Mouse (Mus musculus) midbrain, embryonic 10.5 days (tissue): ENCODE measurements around the gene Arhgap23. TPM values are rescaled to one million over a fixed set of nuclear protein-coding genes. Genes with fewer than 3 reads are reported as not detected.

Experiments
- DNase-seq: peaks from one replicate; pipeline ENCODE4 v3.0.0-alpha.2; 2017; ENCODE audit warnings: low spot score
- H3K27ac ChIP-seq: fragments of 300-500 bp; sonication (generic); replicated peaks from 2 replicates; pipeline ENCODE4 v1.5.1; 2016; ENCODE audit warnings: mild to moderate bottlenecking
- H3K27me3 ChIP-seq: fragments of 300-500 bp; sonication (generic); 2 replicates; pipeline ENCODE4 v1.6.1; 2016; ENCODE audit warnings: low read depth, mild to moderate bottlenecking; ENCODE audit not compliant: poor library complexity, severe bottlenecking
- H3K36me3 ChIP-seq: fragments of 300-500 bp; sonication (generic); 2 replicates; pipeline ENCODE4 v1.6.1; 2016; ENCODE audit warnings: mild to moderate bottlenecking, moderate library complexity
- H3K4me1 ChIP-seq: fragments of 300-500 bp; sonication (generic); 2 replicates; pipeline ENCODE4 v1.6.1; 2016
- H3K4me3 ChIP-seq: fragments of 300-500 bp; sonication (generic); 2 replicates; pipeline ENCODE4 v1.5.1; 2016; ENCODE audit warnings: mild to moderate bottlenecking, moderate library complexity
- H3K9me3 ChIP-seq: fragments of 300-500 bp; sonication (generic); replicated peaks from 2 replicates; pipeline ENCODE4 v1.6.1; 2016; ENCODE audit warnings: mild to moderate bottlenecking
- WGBS: fragments of 180-500 bp; shearing (Covaris S2); methylation state at CpG from one replicate; pipeline ENCODE4 v1.1.7; 2016; 5-methylcytosine and 5-hydroxymethylcytosine counted together
- polyA plus RNA-seq: library from polyadenylated mRNA; unstranded; fragments of >200 nt; fragmentation: Nextera tagmentation; extraction: Ambion mirVana; gene quantifications from 2 replicates; pipeline ENCODE4 v1.2.1, GENCODE M21; 2016

Arhgap23 gene
- polyA plus RNA-seq, 1 experiment from 2014 or later: 1.9 TPM

DNA sequence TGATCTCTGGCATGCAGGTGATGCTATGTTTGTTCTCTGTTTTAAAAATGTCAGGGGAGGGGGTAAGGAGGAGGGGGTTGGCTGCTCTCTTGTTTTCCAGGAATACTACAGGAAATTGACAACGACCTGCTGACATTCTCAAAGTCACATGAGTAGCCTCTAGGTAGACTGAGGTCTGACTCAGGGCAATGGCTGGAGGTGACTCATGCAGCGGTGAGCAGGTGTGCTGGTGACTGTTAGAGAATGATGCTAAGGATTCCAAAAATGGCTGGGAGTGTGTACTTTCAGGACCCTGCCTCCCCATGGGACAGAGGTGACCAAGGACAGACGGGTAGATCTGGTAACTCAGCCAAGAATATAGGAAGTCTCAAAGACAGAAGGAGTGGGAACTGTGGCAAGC, 92.9 kb downstream of the Arhgap23 start:
- H3K36me3 ChIP-seq: no peaks in the 10 kb centered on the region
- H3K27me3 ChIP-seq: peaks cover 16% of the 10 kb centered on the region
- peaks cover 36% of the 10 kb centered on the region for H3K4me1 ChIP-seq
- no peak overlapping the region for H3K27ac ChIP-seq
- DNase-seq: no peak
- no peaks in the 10 kb centered on the region for H3K9me3 ChIP-seq
- H3K4me3 ChIP-seq: no peak overlapping the region
- WGBS: 83% methylated on average over 3 of the region's 3 CpGs

DNA sequence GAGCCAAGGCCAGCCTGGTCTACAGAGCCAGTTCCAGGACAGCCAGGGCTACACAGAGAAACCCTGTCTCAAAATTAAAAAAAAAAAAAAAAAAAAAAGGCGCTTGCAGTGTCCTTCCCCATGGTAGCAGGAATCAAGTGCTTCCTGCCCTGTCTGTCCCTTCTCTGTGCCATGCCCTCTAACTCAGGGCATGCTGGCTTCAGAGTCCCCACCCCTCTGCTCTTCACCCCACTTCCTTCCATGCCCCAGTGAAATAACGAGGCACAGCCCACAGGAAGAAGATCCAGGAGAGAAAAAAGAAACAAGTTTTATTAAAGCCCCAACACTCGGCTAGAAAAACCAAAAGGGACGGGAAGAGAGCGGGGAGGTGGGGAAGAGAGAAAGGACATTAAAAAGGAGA, 93.7 kb downstream of the Arhgap23 start:
- Histone ChIP-seq H3K4me3 (no peak overlapping the region), H3K36me3 (no peaks in the 10 kb centered on the region), H3K27me3 (peaks cover 12% of the 10 kb centered on the region), H3K9me3 (no peaks in the 10 kb centered on the region), H3K4me1 (peaks cover 39% of the 10 kb centered on the region), H3K27ac (no peak overlapping the region)
- no peak for DNase-seq
- 71% methylated on average over 5 of the region's 5 CpGs for WGBS

DNA sequence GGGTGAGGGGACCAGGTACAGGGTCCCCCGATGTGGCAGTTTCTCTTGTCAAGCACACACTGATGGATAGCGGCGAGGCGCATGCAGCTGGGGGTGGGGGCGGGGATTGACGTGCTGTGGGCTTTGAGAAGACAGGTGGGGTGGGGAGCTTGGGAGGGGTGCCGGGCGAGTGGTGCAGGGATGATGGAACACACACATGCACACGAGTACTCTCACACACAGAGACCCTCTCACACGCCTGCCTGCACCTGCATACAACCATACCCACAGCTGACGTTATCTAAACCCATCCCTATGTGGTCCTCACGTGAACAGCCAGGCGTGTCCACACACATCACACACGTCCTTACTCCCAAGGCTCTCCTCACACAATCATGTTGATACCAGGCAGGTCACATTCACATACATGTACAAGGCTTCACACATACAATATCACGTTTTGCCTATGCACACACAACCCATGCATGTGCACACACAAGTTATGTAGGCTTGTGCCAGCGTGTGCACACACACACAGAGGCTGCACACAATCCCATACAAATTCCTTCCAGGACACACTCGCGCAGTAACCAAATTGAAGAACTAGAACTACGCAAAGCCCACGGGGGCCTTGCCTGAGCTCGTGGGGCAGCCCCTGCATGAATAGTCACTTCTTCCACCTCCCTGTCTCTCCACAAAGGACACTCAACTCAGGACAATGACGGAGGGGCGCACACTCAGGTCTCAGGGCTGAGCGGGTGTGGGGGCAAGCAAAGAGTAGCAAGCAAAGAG, 94.6 kb downstream of the Arhgap23 start:
- H3K4me3 ChIP-seq: no peak overlapping the region
- H3K9me3 ChIP-seq: no peaks in the 10 kb centered on the region
- H3K36me3 ChIP-seq: peaks cover 7% of the 10 kb centered on the region
- DNase-seq: no peak
- H3K27ac ChIP-seq: peak overlapping the region; percentile 53; the same call in 1 of the 2 replicates
- H3K4me1 ChIP-seq: peaks cover 39% of the 10 kb centered on the region
- H3K27me3 ChIP-seq: peaks cover 7% of the 10 kb centered on the region
- 64% methylated on average over 24 of the region's 24 CpGs for WGBS

DNA sequence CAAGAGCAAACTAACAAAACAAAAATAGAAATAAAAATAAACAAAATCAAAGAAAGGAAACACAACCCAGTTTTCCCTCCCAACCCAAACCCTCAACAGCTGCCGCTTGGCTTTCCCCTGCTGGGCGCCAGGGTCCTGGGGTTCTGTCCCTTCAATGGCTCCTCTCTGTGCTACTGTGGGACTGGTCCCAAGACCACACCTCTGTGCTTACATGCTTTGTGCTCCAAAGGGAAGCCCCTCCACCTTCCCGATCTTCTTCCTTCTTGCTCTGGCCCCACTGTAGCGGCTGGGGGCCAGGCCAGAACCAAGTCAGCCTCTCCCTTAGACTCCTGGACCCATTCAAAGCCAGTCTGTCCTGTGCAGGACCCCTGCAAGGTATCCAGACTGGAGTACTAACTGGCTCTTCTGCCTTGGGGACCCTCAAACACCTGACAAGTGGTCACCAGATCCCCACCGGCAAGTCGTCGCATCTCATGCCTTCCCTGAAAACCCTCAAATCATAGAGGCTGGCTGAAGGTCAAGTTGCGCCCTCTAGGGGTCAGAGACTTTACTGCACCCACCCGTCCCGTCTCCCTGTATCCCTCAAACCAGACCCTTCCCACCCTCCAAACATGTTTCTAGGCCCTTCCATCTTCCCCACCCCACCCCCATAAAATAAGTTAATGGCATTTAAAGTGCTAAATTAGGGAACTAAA, 95.8 kb downstream of the Arhgap23 start:
- peak overlapping the region; percentile 20; the same call in 1 of the 2 replicates for H3K4me3 ChIP-seq
- peaks cover 7% of the 10 kb centered on the region for H3K27me3 ChIP-seq
- peaks cover 19% of the 10 kb centered on the region for H3K36me3 ChIP-seq
- H3K27ac ChIP-seq: peak overlapping the region; percentile 67; the same call in 1 of the 2 replicates
- H3K4me1 ChIP-seq: peaks cover 39% of the 10 kb centered on the region
- DNase-seq: peak; percentile 80
- 22% methylated on average over 10 of the region's 10 CpGs for WGBS
- H3K9me3 ChIP-seq: no peaks in the 10 kb centered on the region

DNA sequence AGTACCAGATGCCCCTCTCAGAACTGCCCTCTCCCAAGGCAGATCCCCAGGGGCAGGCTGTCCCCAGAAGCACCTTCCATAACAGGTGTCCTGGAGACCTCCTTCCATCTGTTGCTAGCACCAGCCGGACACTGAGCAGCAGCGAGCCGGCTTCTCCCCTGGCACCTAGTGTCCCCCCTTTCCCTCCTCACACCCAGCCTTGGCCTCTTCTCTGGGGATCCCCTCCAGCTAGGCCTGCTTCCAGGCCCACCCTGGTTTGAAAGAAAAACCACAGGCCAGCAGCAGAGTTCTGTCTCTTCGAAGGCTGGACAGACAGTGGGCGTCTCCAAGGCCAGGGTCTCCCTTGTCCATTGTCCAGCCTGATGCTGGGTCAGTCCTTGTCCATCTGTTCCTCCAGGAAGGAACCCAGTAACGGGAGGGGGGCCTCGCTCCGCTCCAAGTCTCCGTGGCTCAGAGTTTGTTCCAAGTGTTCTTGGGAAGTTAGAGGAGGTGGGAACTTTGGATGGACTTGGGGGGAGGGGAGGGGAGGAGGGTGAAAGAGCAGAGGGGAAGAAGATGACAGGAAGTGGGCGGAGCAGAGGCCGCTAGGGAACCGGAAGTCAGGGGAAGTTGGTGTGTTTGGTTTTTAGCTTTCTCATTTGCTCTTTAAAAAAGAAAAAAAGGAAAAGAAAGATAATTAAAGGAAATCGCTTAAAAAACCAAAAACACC, 96.5 kb downstream of the Arhgap23 start:
- peak overlapping the region; percentile 76 for H3K27ac ChIP-seq
- 49% methylated on average over 13 of the region's 13 CpGs for WGBS
- peaks cover 25% of the 10 kb centered on the region for H3K36me3 ChIP-seq
- H3K9me3 ChIP-seq: no peaks in the 10 kb centered on the region
- peak overlapping the region; percentile 22; the same call in 1 of the 2 replicates for H3K4me3 ChIP-seq
- peak; percentile 47 for DNase-seq
- H3K27me3 ChIP-seq: peaks cover 7% of the 10 kb centered on the region
- peaks cover 39% of the 10 kb centered on the region for H3K4me1 ChIP-seq

DNA sequence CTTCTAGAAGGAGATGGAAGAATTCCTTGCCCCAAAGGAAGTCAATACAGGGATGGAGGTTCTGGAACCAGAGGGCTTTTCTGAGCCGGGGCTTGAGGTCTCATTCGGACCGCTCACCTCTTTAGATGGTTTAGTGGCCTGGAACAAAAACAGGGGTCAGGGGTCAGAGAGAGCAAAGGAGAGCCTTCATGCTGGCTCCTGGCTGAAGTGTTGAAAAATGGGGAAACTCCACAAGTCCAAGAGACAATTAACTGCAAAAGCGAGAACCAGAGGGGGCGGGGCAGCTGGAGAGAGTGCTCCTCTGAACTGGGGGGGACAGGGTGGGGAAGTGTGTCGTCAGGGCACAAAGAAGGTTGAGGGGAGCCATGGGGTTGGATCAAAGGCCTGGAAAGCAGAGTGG, 97.2 kb downstream of the Arhgap23 start:
- Histone ChIP-seq H3K27ac (peak overlapping the region; percentile 76), H3K4me1 (peaks cover 39% of the 10 kb centered on the region), H3K9me3 (no peaks in the 10 kb centered on the region), H3K4me3 (peak overlapping the region; percentile 22; the same call in 1 of the 2 replicates), H3K27me3 (peaks cover 7% of the 10 kb centered on the region), H3K36me3 (peaks cover 32% of the 10 kb centered on the region)
- peak; percentile 34 for DNase-seq
- WGBS: 25% methylated on average over 6 of the region's 6 CpGs

DNA sequence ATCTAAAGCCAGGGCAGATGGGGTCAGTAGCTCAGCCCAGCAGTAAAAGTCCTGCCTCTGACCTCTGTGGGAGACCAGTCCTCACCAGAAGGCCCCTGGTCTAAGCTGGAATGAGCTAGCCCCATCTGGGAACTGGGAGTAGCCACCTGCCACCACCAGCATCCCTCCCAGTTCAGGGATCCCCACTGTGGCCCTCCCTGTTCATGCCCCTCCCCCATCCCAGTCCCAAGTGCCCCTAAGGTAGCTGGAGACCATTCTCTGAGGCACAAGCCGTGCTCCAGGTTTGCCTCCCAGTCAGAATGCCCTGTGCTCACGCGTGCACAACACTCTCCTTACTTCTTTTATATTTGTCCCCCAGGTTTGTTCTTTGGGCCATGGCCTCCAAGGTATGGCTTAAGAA, 97.7 kb downstream of the Arhgap23 start:
- Histone ChIP-seq H3K27ac (peak overlapping the region; percentile 76), H3K4me3 (no peak overlapping the region), H3K9me3 (no peaks in the 10 kb centered on the region), H3K27me3 (peaks cover 7% of the 10 kb centered on the region), H3K36me3 (peaks cover 38% of the 10 kb centered on the region), H3K4me1 (peaks cover 39% of the 10 kb centered on the region)
- DNase-seq: no peak
- 63% methylated on average over 3 of the region's 3 CpGs for WGBS

DNA sequence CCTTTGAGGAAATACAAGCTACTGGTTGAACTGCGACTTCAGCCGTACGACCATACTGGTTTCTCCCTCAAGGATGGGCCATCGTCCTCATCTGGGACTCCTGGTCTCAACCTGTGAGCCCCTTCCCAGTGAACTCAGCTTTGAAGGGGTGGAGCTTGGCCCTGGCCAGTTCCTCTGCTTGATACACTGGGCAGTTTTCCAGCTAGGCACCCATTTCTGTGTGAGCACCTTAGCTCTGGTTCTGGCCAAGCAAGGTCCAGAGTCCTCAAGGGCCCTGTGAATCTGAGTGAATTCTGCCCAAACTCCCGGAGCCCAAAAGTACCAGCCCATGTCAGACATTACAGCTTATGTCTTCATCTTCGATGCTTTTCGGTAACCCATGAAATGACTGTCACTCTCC, 105.2 kb downstream of the Arhgap23 start:
- Histone ChIP-seq H3K27ac (no peak overlapping the region), H3K36me3 (peaks cover 86% of the 10 kb centered on the region), H3K4me3 (no peak overlapping the region), H3K4me1 (peaks cover 39% of the 10 kb centered on the region), H3K27me3 (peaks cover 15% of the 10 kb centered on the region), H3K9me3 (no peaks in the 10 kb centered on the region)
- WGBS: 92% methylated on average over 7 of the region's 7 CpGs
- DNase-seq: no peak

DNA sequence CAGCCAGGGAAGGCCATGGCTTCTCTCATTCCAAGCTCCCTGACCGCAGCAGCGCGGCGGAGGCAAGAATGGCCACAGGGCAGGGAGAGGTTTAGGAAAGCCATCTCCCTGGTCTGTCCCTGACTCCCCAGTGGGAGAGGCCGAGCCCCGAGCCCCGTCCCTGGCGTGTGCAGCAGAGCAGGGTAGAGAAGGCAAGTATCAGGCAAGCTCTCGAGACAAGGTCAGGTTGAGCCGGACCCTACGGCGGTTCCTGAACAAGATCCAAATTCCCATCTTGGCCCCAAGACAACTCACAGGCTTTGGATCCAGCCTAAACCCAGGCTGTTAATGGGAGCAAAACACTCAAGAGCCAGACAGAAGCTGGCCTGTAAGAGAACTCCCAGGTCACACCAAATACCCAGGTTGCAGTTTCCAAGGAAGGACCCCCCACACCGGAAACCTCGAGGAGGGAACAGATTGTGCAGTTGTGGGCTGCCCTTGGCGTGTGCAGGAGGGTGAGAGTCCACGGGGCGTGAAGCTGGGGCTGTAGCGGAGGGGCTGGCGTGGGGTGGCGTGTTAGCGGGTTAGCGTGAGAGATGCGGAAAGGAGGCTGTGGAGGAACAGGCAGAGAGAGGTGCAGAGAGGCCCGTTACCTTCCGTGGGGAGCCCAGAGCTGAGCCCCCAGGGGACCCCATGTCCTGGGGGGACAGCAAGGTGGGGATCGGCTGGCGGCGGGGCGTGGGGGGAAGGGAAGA, 106.6 kb downstream of the Arhgap23 start:
- 87% methylated on average over 29 of the region's 29 CpGs for WGBS

DNA sequence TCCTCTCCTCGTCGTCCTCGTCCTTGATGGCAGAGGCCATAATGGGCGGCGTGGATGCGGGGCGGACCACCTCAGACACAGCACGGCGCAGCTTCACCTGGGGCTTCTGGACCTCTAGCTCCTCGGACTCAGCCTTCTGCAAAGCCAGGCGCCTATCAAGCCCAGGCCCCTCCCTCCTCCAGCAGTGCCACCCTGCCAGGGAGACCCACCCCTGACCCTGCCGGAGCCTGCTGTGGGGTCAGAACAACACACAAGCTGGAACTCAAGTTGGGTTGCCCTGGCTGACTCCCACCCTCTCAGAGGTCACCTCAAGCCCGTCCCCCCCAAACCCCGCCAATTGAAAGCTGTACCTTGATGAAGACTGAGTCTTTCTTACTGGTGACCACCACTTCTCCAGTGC, 107.8 kb downstream of the Arhgap23 start:
- Histone ChIP-seq H3K27ac (peak overlapping the region; percentile 81), H3K27me3 (peaks cover 15% of the 10 kb centered on the region), H3K36me3 (peaks cover 74% of the 10 kb centered on the region), H3K4me3 (0 out of 2 replicates have a peak overlapping the region, but pooled peaks have one; percentile 23), H3K9me3 (no peaks in the 10 kb centered on the region), H3K4me1 (peaks cover 41% of the 10 kb centered on the region)
- no peak for DNase-seq
- 92% methylated on average over 14 of the region's 14 CpGs for WGBS

More for the DNA sequence above, 106.6 kb downstream of the Arhgap23 start:
- Histone ChIP-seq H3K36me3 (peaks cover 86% of the 10 kb centered on the region), H3K9me3 (no peaks in the 10 kb centered on the region), H3K4me3 (no peak overlapping the region), H3K4me1 (peaks cover 41% of the 10 kb centered on the region), H3K27me3 (peaks cover 15% of the 10 kb centered on the region), H3K27ac (0 out of 2 replicates have a peak overlapping the region, but pooled peaks have one; percentile 17)
- no peak for DNase-seq

DNA sequence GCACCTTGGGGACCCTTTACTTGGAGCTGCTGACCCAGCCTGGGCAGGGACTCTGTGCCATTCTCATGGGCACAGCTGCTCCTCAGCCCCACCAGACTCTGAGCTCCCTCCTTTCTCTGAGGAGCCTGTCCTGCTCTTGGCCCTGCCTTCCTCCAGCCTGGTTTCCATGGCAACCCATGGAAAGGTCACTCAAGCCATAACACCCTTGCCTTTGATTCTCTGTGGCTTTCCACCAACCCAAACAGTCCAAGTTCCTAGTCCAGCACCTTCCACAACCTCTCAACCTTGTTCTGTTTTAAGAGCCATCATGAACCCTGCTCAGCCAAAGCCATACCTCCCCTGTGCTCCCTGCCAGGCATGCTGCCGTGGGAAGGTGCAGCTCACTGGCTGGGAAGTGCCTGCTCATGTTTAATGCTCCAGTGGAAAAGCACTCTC, 108.5 kb downstream of the Arhgap23 start:
- H3K27me3 ChIP-seq: peaks cover 16% of the 10 kb centered on the region
- peak overlapping the region; percentile 81 for H3K27ac ChIP-seq
- H3K36me3 ChIP-seq: peaks cover 72% of the 10 kb centered on the region
- peaks cover 41% of the 10 kb centered on the region for H3K4me1 ChIP-seq
- DNase-seq: peak; percentile 72
- H3K4me3 ChIP-seq: peak overlapping the region; percentile 23
- 7% methylated on average over 1 of the region's 1 CpGs for WGBS
- H3K9me3 ChIP-seq: no peaks in the 10 kb centered on the region

DNA sequence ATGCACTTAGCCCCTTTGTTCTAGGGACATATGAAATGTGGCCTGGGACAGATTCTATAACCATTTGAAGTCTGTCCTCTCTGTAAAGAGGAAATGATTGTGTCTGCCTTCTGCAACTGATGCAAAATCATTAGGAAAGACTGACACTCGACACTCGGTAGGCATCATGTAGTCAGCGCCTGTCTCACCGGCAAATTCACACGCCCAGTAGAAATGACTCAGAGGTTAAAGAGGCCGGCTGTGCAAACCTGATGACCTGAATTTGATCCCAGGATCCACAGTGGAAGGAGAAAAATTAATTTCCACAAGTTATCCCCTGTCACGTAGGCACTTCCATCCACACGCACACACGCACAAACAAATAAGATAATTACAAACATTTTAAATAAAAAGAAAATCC, 109.0 kb downstream of the Arhgap23 start:
- Histone ChIP-seq H3K4me1 (peaks cover 38% of the 10 kb centered on the region), H3K27me3 (peaks cover 19% of the 10 kb centered on the region), H3K27ac (peak overlapping the region; percentile 81), H3K36me3 (peaks cover 71% of the 10 kb centered on the region), H3K9me3 (no peaks in the 10 kb centered on the region), H3K4me3 (peak overlapping the region; percentile 23; the same call in 1 of the 2 replicates)
- WGBS: 70% methylated on average over 9 of the region's 9 CpGs
- no peak for DNase-seq
